Mouse (Mus musculus) forebrain, embryonic 11.5 days (tissue): Measurements from ENCODE around the gene Mettl16. TPM values are rescaled to one million over a fixed set of nuclear protein-coding genes. Genes with fewer than 3 reads are reported as not detected.
A peak's percentile ranks its signal among the peaks of the same experiment; 100 is the strongest.

ENCODE experiments used
- ATAC-seq: fragments of 200-750 bp; cut with Nextera tagmentation; replicated peaks from 2 replicates; pipeline ENCODE4 v1.8.0; 2017; ENCODE audit warnings: moderate TSS enrichment; ENCODE audit not compliant: low FRiP score
- DNase-seq: peaks from one replicate; pipeline ENCODE4 v3.0.0-alpha.2; 2017; ENCODE audit warnings: low spot score
- H3K27ac ChIP-seq: fragments of 300-500 bp; sonication (generic); 2 replicates; pipeline ENCODE4 v1.5.1; 2014; ENCODE audit warnings: low read depth, low read length
- H3K27me3 ChIP-seq: fragments of 300-500 bp; sonication (generic); 2 replicates; pipeline ENCODE4 v1.6.1; 2014; ENCODE audit warnings: mild to moderate bottlenecking, low read length, mixed read lengths; ENCODE audit not compliant: control insufficient read depth, insufficient read depth
- H3K36me3 ChIP-seq: fragments of 300-500 bp; sonication (generic); 2 replicates; pipeline ENCODE4 v1.6.1; 2014; ENCODE audit warnings: mild to moderate bottlenecking, low read length, moderate library complexity, mixed read lengths; ENCODE audit not compliant: control insufficient read depth, insufficient read depth
- H3K4me1 ChIP-seq: fragments of 300-500 bp; sonication (generic); replicated peaks from 2 replicates; pipeline ENCODE4 v1.6.1; 2014; ENCODE audit warnings: low read length, mixed read lengths; ENCODE audit not compliant: control insufficient read depth, insufficient read depth
- H3K4me2 ChIP-seq: fragments of 300-500 bp; sonication (generic); 2 replicates; pipeline ENCODE4 v1.6.1; 2014; ENCODE audit warnings: low read depth, mild to moderate bottlenecking, low read length, moderate library complexity, mixed read lengths; ENCODE audit not compliant: severe bottlenecking
- H3K4me3 ChIP-seq: fragments of 300-500 bp; sonication (generic); 2 replicates; pipeline ENCODE4 v1.5.1; 2014; ENCODE audit warnings: low read depth, low read length
- H3K9ac ChIP-seq: fragments of 300-500 bp; sonication (generic); 2 replicates; pipeline ENCODE4 v1.6.1; 2014; ENCODE audit warnings: low read length
- H3K9me3 ChIP-seq: fragments of 300-500 bp; sonication (generic); 2 replicates; pipeline ENCODE4 v1.6.1; 2016; ENCODE audit warnings: low read length, mixed read lengths; ENCODE audit not compliant: control insufficient read depth
- WGBS: fragments of 180-500 bp; shearing (Covaris S2); extraction: QIAGEN DNeasy Blood & Tissue Kit; methylation state at CpG from one replicate; pipeline ENCODE4 v1.1.7; 2014; 5-methylcytosine and 5-hydroxymethylcytosine counted together
- polyA plus RNA-seq: library from polyadenylated mRNA; unstranded; fragments of >200 nt; fragmentation: Nextera tagmentation; extraction: Ambion mirVana; gene quantifications from 2 replicates; pipeline ENCODE4 v1.2.1, GENCODE M21; 2014

Mettl16 gene
- polyA plus RNA-seq, 1 experiment from 2014 or later, result 53.3 TPM

DNA sequence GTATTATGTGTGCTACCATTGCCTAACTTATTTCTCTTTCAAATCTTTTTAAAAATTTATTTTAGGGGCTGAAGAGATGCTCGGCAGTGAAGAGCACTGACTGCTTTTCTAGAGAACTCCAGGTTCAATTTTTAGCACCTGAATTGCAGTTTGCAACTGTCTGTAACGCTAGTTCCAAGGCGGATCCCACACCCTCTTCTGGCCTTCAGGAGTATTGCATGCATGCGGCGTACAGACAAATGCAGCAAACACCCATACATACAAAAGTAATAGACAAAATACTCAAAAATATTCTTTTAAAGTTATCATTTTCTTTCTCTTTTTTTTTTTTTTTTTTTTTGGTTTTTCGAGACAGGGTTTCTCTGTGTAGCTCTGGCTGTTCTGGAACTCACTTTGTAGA is 2.6 kb upstream of the Mettl16 start:
- H3K27me3 ChIP-seq, result no peaks in the 10 kb centered on the region
- ATAC-seq, result no peak
- H3K4me2 ChIP-seq, result no peak overlapping the region
- no peaks in the 10 kb centered on the region; the same call in 1 of the 2 replicates for H3K4me1 ChIP-seq
- H3K4me3 ChIP-seq, result no peak overlapping the region
- no peaks in the 10 kb centered on the region for H3K36me3 ChIP-seq
- WGBS, result 36% methylated on average over 6 of the region's 6 CpGs
- no peak overlapping the region for H3K9ac ChIP-seq
- no peak for DNase-seq
- no peak overlapping the region for H3K27ac ChIP-seq
- H3K9me3 ChIP-seq, result no peaks in the 10 kb centered on the region

DNA sequence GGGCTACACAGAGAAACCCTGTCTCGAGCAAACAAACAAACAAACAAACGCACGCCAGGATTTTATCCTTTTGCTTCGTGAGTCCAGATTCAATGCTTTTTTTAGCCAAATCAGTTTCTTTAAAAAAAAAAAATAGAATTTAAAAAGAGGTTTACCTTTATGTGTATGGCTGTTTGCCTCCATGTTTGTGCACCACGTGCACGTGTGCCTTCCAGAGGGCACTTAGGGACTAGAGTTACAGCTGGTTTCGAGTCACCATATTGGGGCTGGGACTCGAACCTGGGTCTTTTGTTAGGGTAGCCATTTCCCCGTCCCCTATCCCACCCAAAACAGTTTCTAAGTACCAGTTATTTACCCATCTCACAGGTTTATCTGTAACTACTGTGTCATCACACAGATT is 593 bp upstream of the Mettl16 start:
- H3K4me2 ChIP-seq, result peak overlapping the region; percentile 76

DNA sequence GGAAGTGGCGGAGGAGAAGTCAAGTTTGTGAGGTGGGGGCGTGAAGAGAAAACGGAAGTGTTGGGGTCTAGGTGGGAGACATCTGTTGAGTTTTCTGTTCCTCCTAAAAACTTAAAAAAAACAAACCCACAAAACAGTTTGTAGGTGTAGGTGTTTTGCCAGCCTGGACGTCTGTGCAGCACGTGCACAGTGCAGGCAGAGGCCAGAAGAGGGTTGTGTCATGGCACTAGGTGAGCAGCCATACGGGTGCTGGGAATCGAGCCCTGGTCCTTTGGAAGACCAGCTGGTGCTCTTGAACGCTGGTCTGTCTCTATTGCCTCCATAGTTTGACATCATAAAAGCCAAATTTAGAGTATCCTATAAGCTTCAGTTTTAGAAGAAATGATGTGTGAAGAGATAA is 604 bp downstream of the Mettl16 start:
- WGBS, result 14% methylated on average over 8 of the region's 8 CpGs
- peak overlapping the region; percentile 92 for H3K27ac ChIP-seq
- H3K36me3 ChIP-seq, result peaks cover 3% of the 10 kb centered on the region; the same call in 1 of the 2 replicates
- H3K27me3 ChIP-seq, result no peaks in the 10 kb centered on the region
- peak overlapping the region; percentile 86 for H3K4me3 ChIP-seq
- no peaks in the 10 kb centered on the region; the same call in 1 of the 2 replicates for H3K4me1 ChIP-seq
- H3K9me3 ChIP-seq, result no peaks in the 10 kb centered on the region
- ATAC-seq (peak; percentile 32; the same call in 1 of the 2 replicates), DNase-seq (no peak)
- H3K4me2 ChIP-seq, result peak overlapping the region; percentile 76
- H3K9ac ChIP-seq, result peak overlapping the region; percentile 92

More for the DNA sequence above, 593 bp upstream of the Mettl16 start:
- DNase-seq, result no peak
- Histone ChIP-seq H3K9ac (peak overlapping the region; percentile 92), H3K27ac (0 out of 2 replicates have a peak overlapping the region, but pooled peaks have one; percentile 92), H3K36me3 (peaks cover 3% of the 10 kb centered on the region; the same call in 1 of the 2 replicates), H3K4me3 (peak overlapping the region; percentile 86), H3K4me1 (no peaks in the 10 kb centered on the region; the same call in 1 of the 2 replicates), H3K9me3 (no peaks in the 10 kb centered on the region), H3K27me3 (no peaks in the 10 kb centered on the region)
- WGBS, result 85% methylated on average over 9 of the region's 9 CpGs
- ATAC-seq, result peak; percentile 28

GRCm38 (mm10) chr11:74771650-74772049 is 1.0 kb downstream of the Mettl16 start:
- Histone ChIP-seq H3K9ac (no peak overlapping the region), H3K4me1 (no peaks in the 10 kb centered on the region; the same call in 1 of the 2 replicates)
- no peak for ATAC-seq

GRCm38 (mm10) chr11:74772386-74772785 is 1.8 kb downstream of the Mettl16 start:
- H3K9ac ChIP-seq, result no peak overlapping the region
- H3K9me3 ChIP-seq, result no peaks in the 10 kb centered on the region
- ATAC-seq (no peak), DNase-seq (no peak)
- H3K27ac ChIP-seq, result no peak overlapping the region
- peaks cover 3% of the 10 kb centered on the region; the same call in 1 of the 2 replicates for H3K36me3 ChIP-seq
- 95% methylated on average over 2 of the region's 2 CpGs for WGBS
- H3K4me3 ChIP-seq, result no peak overlapping the region
- H3K4me2 ChIP-seq, result no peak overlapping the region
- H3K27me3 ChIP-seq, result no peaks in the 10 kb centered on the region
- no peaks in the 10 kb centered on the region; the same call in 1 of the 2 replicates for H3K4me1 ChIP-seq

More at GRCm38 (mm10) chr11:74771650-74772049, 1.0 kb downstream of the Mettl16 start:
- Histone ChIP-seq H3K4me2 (peak overlapping the region; percentile 76), H3K9me3 (no peaks in the 10 kb centered on the region), H3K27ac (no peak overlapping the region), H3K36me3 (peaks cover 3% of the 10 kb centered on the region; the same call in 1 of the 2 replicates), H3K27me3 (no peaks in the 10 kb centered on the region), H3K4me3 (peak overlapping the region; percentile 86)
- no peak for DNase-seq
- 81% methylated on average over 4 of the region's 4 CpGs for WGBS

DNA sequence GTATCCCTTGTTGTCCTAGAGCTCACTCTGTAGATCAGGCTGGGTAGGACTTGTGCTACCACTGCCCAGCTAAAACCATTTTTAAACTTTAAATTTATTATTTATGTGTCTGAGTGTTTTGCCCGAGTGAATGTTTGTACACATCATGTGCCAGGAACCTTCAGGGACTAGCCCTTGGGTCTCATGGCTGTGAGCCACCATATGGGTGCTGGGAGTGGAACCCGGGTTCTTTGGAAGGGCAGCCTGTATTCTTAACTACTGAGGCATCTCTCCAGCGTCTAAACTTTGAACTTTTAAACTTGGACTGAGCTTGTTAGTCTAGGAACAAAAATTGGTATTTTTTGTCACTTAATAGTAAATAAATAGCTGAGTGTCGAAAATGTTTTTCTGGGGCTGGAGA is 22.2 kb downstream of the Mettl16 start:
- no peaks in the 10 kb centered on the region for H3K27me3 ChIP-seq
- WGBS, result 94% methylated on average over 4 of the region's 4 CpGs
- no peak overlapping the region for H3K4me2 ChIP-seq
- no peak overlapping the region for H3K27ac ChIP-seq
- H3K36me3 ChIP-seq, result peaks cover 12% of the 10 kb centered on the region
- no peaks in the 10 kb centered on the region for H3K9me3 ChIP-seq
- DNase-seq, result no peak
- no peak for ATAC-seq
- H3K4me1 ChIP-seq, result no peaks in the 10 kb centered on the region
- no peak overlapping the region for H3K9ac ChIP-seq
- no peak overlapping the region for H3K4me3 ChIP-seq

DNA sequence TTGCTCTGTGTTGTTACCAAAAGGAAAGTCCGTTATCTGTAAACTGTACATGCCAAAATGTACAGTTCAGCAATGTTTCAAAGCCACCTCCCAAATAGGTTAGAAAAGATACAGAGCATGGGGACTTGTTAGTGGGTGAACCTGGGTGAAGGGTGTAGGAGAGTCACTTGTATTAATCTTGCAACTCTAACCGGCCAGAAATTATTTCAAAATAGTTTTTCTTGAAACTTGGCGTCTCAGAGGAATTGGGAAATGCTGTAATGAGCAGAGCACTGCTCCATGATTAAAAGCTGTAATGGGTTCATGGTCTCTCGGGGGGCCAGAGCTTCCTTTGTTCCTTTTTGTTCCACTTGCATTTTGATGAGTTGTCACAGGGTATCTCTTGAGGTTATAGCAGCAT is 30.0 kb downstream of the Mettl16 start:
- Histone ChIP-seq H3K4me2 (no peak overlapping the region), H3K4me3 (no peak overlapping the region), H3K27ac (no peak overlapping the region), H3K36me3 (peaks cover 3% of the 10 kb centered on the region; the same call in 1 of the 2 replicates), H3K9me3 (no peaks in the 10 kb centered on the region), H3K27me3 (no peaks in the 10 kb centered on the region), H3K4me1 (no peaks in the 10 kb centered on the region), H3K9ac (no peak overlapping the region)
- no peak for DNase-seq
- ATAC-seq, result no peak
- 85% methylated on average over 4 of the region's 4 CpGs for WGBS

DNA sequence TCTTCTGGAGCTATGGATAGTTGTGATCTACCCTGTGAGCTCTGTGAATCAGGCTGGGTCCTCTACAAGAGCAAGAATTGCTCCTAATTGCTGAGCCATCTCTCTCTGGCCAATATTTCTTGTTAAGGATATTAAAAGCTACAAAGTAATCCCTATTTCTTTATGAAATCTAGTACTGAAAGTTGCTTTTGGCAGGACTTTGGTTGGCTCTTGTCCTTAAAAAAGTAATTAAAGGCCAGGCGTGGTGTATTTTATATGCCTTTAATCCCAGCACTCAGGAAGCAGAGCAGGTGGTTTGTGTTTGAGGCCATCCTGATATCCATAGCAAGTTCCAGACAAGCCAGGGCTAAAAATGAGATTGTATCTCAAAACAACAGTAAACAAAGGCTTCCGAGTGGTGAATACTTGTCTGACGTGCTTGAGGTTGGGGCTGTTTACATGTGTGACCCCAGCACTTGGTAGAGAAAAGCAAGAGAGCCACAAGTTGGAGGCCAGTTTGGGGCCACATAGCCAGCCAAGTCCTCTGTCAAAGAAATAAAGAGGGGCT is 33.5 kb downstream of the Mettl16 start:
- Histone ChIP-seq H3K9ac (no peak overlapping the region), H3K4me1 (no peaks in the 10 kb centered on the region), H3K4me2 (no peak overlapping the region), H3K27ac (no peak overlapping the region), H3K4me3 (no peak overlapping the region), H3K27me3 (no peaks in the 10 kb centered on the region), H3K9me3 (no peaks in the 10 kb centered on the region), H3K36me3 (peaks cover 4% of the 10 kb centered on the region; the same call in 1 of the 2 replicates)
- WGBS, result 95% methylated on average over 3 of the region's 3 CpGs
- ATAC-seq (no peak), DNase-seq (no peak)
